Mouse (Mus musculus) liver, postnatal 0 days (tissue): ENCODE data around the gene Myo1c. TPM values are rescaled to one million over a fixed set of nuclear protein-coding genes. Genes with fewer than 3 reads are reported as not detected.

Source experiments
- ATAC-seq: fragments of 200-750 bp; cut with Nextera tagmentation; 2 replicates; pipeline ENCODE4 v1.8.0; 2017; ENCODE audit warnings: mild to moderate bottlenecking, moderate library complexity
- DNase-seq: peaks from one replicate; pipeline ENCODE4 v3.0.0-alpha.2; 2016
- H3K27ac ChIP-seq: fragments of 300-500 bp; sonication (generic); 2 replicates; pipeline ENCODE4 v1.5.1; 2014; ENCODE audit warnings: antibody characterized with exemption, moderate library complexity, mild to moderate bottlenecking, low read depth
- H3K27me3 ChIP-seq: fragments of 300-500 bp; sonication (generic); 2 replicates; pipeline ENCODE4 v1.6.1; 2014; ENCODE audit warnings: low read length, control low read depth, mixed read lengths; ENCODE audit not compliant: insufficient read depth
- H3K36me3 ChIP-seq: fragments of 300-500 bp; sonication (generic); replicated peaks from 2 replicates; pipeline ENCODE4 v1.6.1; 2014; ENCODE audit warnings: mild to moderate bottlenecking, control low read depth, low read length, moderate library complexity, mixed read lengths; ENCODE audit not compliant: insufficient read depth
- H3K4me1 ChIP-seq: fragments of 300-500 bp; sonication (generic); 2 replicates; pipeline ENCODE4 v1.6.1; 2014; ENCODE audit warnings: antibody characterized with exemption, mild to moderate bottlenecking, control low read depth; ENCODE audit not compliant: insufficient read depth
- H3K4me2 ChIP-seq: fragments of 300-500 bp; sonication (generic); 2 replicates; pipeline ENCODE4 v1.6.1; 2014; ENCODE audit warnings: low read depth, mild to moderate bottlenecking, low read length, moderate library complexity, mixed read lengths
- H3K4me3 ChIP-seq: fragments of 300-500 bp; sonication (generic); 2 replicates; pipeline ENCODE4 v1.5.1; 2014; ENCODE audit warnings: low read depth, low read length
- H3K9ac ChIP-seq: fragments of 300-500 bp; sonication (generic); replicated peaks from 2 replicates; pipeline ENCODE4 v1.6.1; 2014; ENCODE audit warnings: mild to moderate bottlenecking, moderate library complexity
- H3K9me3 ChIP-seq: fragments of 300-500 bp; sonication (generic); 2 replicates; pipeline ENCODE4 v1.6.1; 2016; ENCODE audit warnings: mild to moderate bottlenecking, control low read depth, low read length, mixed read lengths
- CTCF ChIP-seq: sonication (generic); IDR thresholded peaks from 2 replicates; pipeline ENCODE4 v1.5.1; 2016; ENCODE audit warnings: antibody characterized with exemption, low read depth
- EP300 ChIP-seq: IDR thresholded peaks from 2 replicates; pipeline ENCODE4 v1.6.1; 2016; ENCODE audit warnings: antibody characterized with exemption, low read depth, mild to moderate bottlenecking
- WGBS: fragments of 180-500 bp; shearing (Covaris S2); extraction: QIAGEN DNeasy Blood & Tissue Kit; methylation state at CpG from one replicate; pipeline ENCODE4 v1.1.7; 2014; ENCODE audit not compliant: insufficient replicate concordance; 5-methylcytosine and 5-hydroxymethylcytosine counted together
- polyA plus RNA-seq: library from polyadenylated mRNA; unstranded; fragments of >200 nt; fragmentation: Nextera tagmentation; extraction: Ambion mirVana; gene quantifications from 2 replicates; pipeline ENCODE4 v1.2.1, GENCODE M21; 2015

Myo1c gene
- polyA plus RNA-seq, 1 experiment from 2014 or later = 22.4 TPM

DNA sequence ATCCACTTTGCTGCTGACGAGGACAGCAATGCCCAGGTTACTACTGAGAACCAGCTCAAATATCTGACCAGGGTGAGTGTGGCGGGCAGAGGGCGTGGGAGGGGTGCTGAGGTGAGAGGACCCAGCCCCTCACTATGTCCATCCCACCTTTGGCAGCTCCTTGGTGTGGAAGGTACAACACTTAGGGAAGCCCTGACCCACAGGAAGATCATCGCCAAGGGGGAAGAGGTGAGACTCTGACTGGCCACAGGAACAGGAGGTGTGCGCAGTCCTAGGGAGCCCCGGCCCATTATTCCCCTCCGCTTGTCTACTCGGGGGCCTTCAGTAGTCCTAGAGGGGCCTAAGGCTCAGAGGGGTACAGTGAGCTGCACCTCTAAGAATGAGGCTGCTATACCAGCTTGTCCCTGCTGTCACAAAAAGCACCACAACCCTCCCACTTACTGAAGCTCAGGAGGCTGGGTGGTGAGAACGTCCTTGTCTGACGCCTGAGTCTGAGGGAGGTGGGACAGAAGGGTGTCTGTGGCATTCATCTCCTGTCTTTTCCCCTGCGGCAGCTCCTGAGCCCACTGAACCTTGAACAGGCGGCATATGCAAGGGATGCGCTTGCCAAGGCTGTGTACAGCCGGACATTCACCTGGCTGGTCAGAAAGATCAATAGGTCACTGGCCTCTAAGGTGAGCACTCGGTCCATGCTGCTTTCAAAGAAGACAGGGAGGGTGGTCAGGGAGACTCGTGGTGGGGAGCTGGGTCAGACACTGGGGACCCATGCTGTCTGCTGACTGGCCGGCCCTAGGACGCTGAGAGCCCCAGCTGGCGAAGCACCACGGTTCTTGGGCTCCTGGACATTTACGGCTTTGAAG lies 10.9 kb downstream of the Myo1c start:
- no peaks in the 10 kb centered on the region for H3K9me3 ChIP-seq
- WGBS = 76% methylated on average over 21 of the region's 21 CpGs
- H3K4me1 ChIP-seq = peaks cover 28% of the 10 kb centered on the region
- H3K36me3 ChIP-seq = peaks cover 68% of the 10 kb centered on the region
- ATAC-seq = peak; percentile 84
- H3K9ac ChIP-seq = peak overlapping the region; percentile 21; the same call in 1 of the 2 replicates
- TF ChIP-seq EP300 (no peak), CTCF (no peak)
- peak overlapping the region; percentile 48 for H3K4me2 ChIP-seq
- peak overlapping the region; percentile 66; the same call in 1 of the 2 replicates for H3K27ac ChIP-seq
- DNase-seq = peak; percentile 70
- no peaks in the 10 kb centered on the region for H3K27me3 ChIP-seq
- no peak overlapping the region for H3K4me3 ChIP-seq

DNA sequence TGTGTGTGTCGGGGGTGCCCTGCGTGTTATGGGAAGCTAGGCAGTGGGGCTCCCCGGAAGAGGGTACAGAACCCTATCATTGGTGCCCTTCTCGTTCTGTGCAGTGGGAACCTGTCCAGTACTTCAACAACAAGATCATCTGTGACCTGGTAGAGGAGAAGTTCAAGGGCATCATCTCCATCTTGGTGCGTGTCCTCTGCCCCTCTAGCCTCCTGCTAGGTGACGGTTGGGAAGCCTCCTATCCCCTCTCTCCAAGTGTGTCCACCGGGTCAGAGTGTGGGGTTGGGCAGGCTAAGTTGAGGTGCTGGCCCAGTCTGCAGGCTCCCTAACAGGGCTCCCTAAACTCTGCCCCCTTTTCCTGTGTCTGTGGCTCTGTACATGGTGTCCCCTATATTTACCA lies 11.8 kb downstream of the Myo1c start:
- Histone ChIP-seq H3K27ac (no peak overlapping the region), H3K4me2 (peak overlapping the region; percentile 47; the same call in 1 of the 2 replicates), H3K27me3 (no peaks in the 10 kb centered on the region), H3K36me3 (peaks cover 77% of the 10 kb centered on the region), H3K4me3 (no peak overlapping the region), H3K9ac (no peak overlapping the region), H3K4me1 (peaks cover 19% of the 10 kb centered on the region), H3K9me3 (no peaks in the 10 kb centered on the region)
- DNase-seq (no peak), ATAC-seq (no peak)
- WGBS = 89% methylated on average over 7 of the region's 7 CpGs
- TF ChIP-seq EP300 = no peak
- TF ChIP-seq CTCF = no peak

DNA sequence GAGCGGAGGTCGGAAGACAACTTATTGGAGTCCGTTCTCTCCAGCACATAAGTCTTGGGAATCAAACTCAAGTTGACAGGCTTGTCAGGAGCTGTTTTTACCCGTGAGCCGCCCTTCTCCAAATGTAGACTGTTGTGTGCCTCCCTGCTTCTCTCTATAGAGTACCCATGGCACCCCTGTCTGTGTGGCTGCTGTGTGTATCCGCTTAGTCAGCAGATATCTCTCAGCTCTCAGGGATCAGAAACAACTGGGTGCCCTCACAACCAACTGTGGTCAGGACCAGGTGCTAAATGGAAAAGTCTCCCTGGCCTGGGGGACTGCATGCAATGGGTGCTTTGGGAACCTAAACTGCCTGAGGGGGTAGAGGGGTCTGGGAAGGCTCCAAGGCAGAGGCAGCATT lies 16.0 kb downstream of the Myo1c start:
- H3K4me2 ChIP-seq = no peak overlapping the region
- DNase-seq (no peak), ATAC-seq (no peak)
- H3K4me3 ChIP-seq = no peak overlapping the region
- H3K36me3 ChIP-seq = peaks cover 79% of the 10 kb centered on the region
- peaks cover 4% of the 10 kb centered on the region for H3K4me1 ChIP-seq
- no peak overlapping the region for H3K27ac ChIP-seq
- no peak for TF ChIP-seq CTCF
- no peaks in the 10 kb centered on the region for H3K27me3 ChIP-seq
- no peaks in the 10 kb centered on the region for H3K9me3 ChIP-seq
- no peak overlapping the region for H3K9ac ChIP-seq
- WGBS = 92% methylated on average over 6 of the region's 6 CpGs

DNA sequence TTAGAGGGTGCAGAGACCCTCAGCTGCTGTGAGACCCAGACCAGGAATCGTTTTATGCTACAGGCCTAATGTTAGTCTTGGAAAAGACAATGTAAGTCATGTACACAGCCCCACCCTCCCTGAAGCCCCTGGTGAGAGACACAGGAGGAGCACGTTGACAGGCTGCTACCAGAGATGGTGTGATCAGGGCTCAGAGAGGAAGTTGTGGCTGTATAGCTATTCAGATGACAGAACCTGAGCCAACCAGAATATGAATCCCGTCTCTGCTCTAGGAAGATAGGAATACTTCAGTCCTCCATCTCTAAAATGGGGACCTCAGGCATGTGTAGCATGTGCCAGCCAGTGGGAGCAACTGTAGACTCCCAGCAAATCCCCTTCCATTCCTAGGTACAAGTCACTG lies 18.3 kb downstream of the Myo1c start:
- H3K4me1 ChIP-seq = no peaks in the 10 kb centered on the region
- DNase-seq (no peak), ATAC-seq (no peak)
- H3K27me3 ChIP-seq = no peaks in the 10 kb centered on the region
- no peak overlapping the region for H3K4me3 ChIP-seq
- TF ChIP-seq CTCF (no peak), EP300 (no peak)
- H3K27ac ChIP-seq = no peak overlapping the region
- H3K36me3 ChIP-seq = peaks cover 85% of the 10 kb centered on the region
- H3K9me3 ChIP-seq = no peaks in the 10 kb centered on the region
- H3K4me2 ChIP-seq = no peak overlapping the region
- WGBS = 61% methylated on average over 3 of the region's 3 CpGs
- H3K9ac ChIP-seq = no peak overlapping the region

DNA sequence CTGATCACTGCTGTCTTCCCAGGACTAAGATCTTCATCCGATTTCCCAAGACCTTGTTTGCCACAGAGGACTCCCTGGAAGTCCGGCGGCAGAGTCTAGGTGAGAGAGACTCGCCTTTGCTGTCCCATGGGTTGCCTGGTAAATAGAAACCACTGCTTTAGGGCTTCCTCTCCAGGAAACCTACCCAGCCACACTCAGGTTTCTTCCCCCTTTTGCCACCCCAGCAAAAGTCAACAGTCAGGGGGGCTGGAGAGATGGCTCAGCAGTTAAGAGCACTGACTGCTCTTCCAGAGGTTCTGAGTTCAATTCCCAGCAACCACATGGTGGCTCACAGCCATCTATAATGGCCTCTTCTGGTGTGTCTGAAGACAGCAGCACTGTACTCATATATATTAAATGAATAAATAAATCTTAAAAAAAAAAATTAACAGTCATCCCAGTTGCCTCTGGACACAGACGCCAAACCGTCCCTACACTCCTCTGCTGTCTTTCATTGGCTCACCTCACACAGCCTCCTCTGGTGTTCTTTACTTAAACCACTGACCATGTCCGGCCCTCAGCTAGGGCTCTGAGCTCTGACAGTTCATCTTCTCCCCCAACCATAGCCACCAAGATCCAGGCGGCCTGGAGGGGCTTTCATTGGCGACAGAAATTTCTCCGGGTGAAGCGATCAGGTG lies 19.0 kb downstream of the Myo1c start:
- H3K9ac ChIP-seq = no peak overlapping the region
- H3K4me3 ChIP-seq = no peak overlapping the region
- H3K9me3 ChIP-seq = no peaks in the 10 kb centered on the region
- TF ChIP-seq CTCF = no peak
- TF ChIP-seq EP300 = no peak
- H3K36me3 ChIP-seq = peaks cover 87% of the 10 kb centered on the region
- no peaks in the 10 kb centered on the region for H3K4me1 ChIP-seq
- ATAC-seq (no peak), DNase-seq (no peak)
- WGBS = 79% methylated on average over 11 of the region's 11 CpGs
- no peak overlapping the region for H3K27ac ChIP-seq
- H3K27me3 ChIP-seq = no peaks in the 10 kb centered on the region
- no peak overlapping the region for H3K4me2 ChIP-seq

DNA sequence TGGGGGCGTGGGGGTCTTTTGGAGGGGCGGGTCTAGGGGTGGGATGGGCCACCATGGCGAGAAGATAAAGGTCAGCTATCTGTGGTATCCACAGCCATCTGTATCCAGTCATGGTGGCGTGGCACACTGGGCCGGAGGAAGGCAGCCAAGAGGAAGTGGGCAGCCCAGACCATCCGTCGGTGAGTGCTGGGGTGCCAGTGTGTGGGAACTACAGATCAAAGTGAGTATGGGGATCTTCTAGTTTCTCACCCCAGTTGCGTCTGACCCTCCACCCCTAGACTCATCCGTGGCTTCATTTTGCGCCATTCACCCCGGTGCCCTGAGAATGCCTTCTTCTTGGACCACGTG lies 19.5 kb downstream of the Myo1c start:
- Histone ChIP-seq H3K27ac (no peak overlapping the region), H3K27me3 (no peaks in the 10 kb centered on the region), H3K9ac (no peak overlapping the region), H3K4me2 (no peak overlapping the region), H3K4me1 (no peaks in the 10 kb centered on the region), H3K9me3 (no peaks in the 10 kb centered on the region), H3K36me3 (peaks cover 85% of the 10 kb centered on the region), H3K4me3 (no peak overlapping the region)
- no peak for DNase-seq
- 73% methylated on average over 12 of the region's 12 CpGs for WGBS
- TF ChIP-seq EP300 (no peak), CTCF (no peak)
- ATAC-seq = no peak
